Mouse (Mus musculus) brain, adult 2 months (tissue): ENCODE measurements around the gene Nkpd1.
"Not testable (repeated sequence)": the region's sequence is repeated elsewhere in the genome, so short reads cannot be mapped to it uniquely, and the experiment has no call there.

ENCODE experiments used
- DNase-seq: peaks from one replicate; pipeline ENCODE4 v3.0.0; 2011; ENCODE audit warnings: low read depth, low spot score

Gene Nkpd1

GRCm38 (mm10) chr7:19506326-19506725 lies 11.3 kb upstream of the Nkpd1 start:
- no peak for DNase-seq

GRCm38 (mm10) chr7:19506969-19507611 lies 10.5 kb upstream of the Nkpd1 start:
- DNase-seq = peak; percentile 50

GRCm38 (mm10) chr7:19507612-19507981 lies 10.0 kb upstream of the Nkpd1 start:
- no peak for DNase-seq

DNA sequence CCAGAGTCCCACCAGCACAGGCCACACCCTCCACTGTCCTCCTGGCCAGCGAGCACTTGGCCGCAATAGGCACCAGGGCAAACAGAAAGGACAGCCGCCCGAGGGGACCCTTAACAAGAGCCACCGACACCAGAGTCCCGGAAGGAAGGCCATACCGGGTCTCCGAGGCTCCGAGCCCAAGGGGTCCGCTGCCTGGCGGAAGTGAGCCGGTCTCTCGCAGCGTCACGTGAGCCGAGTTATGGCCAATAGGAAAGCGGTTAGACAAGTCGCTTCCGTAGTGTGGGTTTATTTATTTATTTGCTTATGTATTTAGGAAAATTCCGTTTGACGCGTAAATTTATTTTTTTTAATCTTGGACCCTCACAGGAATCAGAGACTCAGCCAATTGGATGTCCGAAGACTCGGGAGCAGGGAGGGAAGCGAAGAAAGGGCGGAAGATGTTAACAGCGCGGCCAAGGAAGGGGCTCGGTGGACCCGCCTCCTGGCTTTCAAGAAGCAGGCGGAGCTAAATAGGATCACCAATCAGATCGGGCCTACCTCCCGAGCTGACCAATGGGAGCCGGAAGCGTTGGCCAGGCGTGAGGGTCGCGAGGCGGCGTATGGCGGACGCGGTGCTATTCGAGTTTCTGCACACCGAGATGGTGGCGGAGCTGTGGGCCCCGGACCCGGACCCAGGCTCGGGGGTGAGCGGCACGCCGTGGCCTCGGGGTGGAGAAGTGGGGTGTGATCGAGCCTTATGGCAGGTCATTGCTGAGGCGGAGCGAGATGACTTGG lies 9.3 kb upstream of the Nkpd1 start, which contains the start of the genes Bloc1s3 and Trappc6a:
Gene Bloc1s3, minus strand, starts transcription at position 218 of the 774 bp plus-strand sequence.
Gene Trappc6a, plus strand, starts transcription at position 246 of the 774 bp plus-strand sequence.
- DNase-seq = peak; percentile 97

GRCm38 (mm10) chr7:19508924-19509568 lies 8.6 kb upstream of the Nkpd1 start:
- peak; percentile 22 for DNase-seq

DNA sequence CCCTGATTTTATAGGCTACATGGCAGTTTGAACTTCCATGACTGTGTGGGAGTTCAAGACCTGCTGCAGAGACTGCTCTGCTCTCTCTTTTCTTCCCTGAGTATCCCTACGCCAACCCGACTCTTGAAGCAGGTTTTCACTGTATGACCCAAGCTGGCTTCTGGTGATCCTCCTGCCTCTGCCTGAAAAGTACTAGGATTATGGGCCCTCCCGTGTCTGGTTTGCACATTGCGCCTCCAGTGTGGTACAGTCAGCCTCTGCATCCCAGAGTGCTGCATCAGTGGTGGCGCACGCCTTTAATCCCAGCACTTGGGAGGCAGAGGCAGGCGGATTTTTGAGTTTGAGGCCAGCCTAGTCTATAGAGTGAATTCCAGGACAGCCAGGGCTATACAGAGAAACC lies 7.9 kb upstream of the Nkpd1 start:
- no peak for DNase-seq

DNA sequence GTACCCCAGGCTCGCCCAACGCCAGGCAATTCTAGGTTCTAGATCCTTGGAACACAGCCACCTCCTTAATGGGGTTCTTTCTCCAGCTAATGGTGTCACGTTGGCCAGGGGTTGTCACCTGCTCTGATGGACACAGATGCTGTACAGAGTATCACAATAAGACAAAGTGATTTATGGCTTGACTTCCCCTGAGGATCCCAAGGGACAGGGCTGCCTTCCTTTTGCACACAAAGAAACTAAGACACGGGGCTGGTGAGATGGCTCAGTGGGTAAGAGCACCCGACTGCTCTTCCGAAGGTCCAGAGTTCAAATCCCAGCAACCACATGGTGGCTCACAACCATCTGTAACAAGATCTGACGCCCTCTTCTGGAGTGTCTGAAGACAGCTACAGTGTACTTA lies 5.7 kb upstream of the Nkpd1 start:
- not testable (repeated sequence) for DNase-seq

DNA sequence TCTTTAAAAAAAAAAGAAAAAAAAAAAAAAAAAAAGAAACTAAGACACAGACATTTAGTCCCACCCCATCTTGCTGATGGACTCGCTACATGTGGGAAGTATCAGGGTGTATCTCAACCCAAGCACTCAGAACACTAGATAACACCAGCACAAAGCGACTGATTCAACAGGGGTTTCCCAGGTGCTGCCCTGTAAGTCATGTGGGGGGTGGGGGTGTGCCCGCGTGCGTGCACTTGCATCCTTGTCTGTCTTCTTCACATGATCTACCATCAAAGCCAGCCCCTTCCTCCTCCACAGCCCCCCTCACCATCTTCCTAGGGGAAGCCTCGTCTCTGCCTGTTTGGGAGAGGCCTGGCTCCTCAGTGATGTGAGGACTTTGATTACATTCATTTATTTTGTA lies 5.3 kb upstream of the Nkpd1 start:
- no peak for DNase-seq

GRCm38 (mm10) chr7:19520032-19520431 lies 2.4 kb downstream of the Nkpd1 start:
- DNase-seq = no peak

DNA sequence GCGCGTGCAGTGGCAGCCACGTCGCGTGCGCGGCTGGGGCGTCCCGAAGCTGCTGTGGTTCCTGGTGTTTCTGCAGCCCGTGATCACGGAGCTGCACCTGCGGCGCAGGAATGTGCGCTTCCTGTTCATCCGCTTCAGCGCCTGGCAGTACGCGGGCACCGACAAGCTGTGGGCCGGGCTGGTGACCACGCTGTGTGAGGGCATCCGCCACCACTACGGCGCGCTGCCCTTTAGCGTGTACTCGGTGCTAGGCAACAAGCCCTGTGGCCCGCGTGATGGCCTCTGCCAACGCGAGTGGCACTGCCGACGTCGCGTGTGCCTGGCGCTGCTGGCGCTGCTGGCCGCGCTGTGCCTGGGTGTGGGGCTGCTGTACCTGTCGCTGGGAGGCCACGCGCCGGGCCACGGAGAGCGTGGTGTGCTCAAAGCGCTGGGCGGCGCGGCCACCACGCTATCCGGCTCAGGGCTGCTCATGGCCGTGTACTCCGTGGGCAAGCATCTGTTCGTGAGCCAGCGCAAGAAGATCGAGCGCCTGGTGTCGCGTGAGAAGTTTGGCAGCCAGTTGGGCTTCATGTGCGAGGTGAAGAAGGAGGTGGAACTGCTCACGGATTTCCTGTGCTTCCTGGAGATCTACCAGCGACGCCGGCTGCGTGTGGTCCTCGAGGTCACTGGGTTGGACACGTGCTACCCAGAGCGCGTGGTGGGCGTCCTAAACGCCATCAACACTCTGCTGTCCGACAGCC lies 5.5 kb downstream of the Nkpd1 start:
- peak; percentile 52 for DNase-seq

DNA sequence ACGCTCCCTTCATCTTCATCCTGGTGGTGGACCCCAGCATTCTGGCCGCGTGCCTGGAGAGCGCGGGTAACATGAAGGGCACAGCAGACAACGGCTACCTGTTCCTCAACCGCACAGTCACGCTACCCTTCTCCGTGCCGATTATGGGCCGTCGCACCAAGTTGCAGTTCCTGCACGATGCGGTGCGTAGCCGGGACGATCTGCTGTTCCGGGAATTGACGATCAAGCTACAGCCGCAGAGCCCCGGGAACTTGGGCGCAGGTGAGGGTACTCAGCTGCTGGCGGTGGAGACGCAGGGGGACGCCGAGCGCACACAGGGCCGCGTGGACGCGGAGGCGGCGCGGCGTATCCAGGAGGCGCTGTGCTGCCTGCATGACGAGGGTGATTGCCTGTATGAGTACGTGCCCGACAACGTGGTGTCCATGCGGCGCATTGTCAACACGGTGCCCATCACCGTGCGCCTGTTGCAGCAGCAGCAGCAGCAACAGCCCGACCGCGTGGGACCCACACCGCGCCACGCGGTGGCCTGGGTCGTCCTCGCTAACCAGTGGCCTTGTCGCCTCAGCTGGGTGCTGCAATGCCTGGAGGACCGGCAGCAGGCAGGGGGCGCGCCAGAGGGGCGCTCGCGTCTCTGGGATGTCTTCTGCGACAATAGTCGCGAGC lies 6.2 kb downstream of the Nkpd1 start:
- DNase-seq = peak; percentile 73

- DNase-seq = no peak
Measured at GRCm38 (mm10) chr7:19524420-19525104, 6.9 kb downstream of the Nkpd1 start.

DNA sequence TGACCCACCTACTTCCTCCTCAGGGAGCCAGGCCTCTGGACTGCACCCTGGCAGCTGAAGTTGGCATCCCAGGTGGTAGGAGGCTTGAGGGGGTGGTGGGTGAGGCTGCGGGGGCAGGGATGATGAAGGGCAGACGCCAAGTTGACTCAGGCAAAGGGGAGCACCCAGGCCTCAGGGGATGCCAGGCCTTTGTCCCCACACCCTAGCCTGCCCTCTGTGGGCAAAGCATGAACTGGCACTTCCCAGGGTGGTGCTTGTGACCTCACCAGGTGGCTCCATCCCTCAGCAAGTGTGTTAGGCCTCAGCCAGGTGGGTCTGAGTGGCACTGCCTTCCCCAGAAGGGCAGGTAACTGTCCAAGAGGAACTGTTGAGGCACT lies 7.5 kb downstream of the Nkpd1 start:
- DNase-seq = no peak

DNA sequence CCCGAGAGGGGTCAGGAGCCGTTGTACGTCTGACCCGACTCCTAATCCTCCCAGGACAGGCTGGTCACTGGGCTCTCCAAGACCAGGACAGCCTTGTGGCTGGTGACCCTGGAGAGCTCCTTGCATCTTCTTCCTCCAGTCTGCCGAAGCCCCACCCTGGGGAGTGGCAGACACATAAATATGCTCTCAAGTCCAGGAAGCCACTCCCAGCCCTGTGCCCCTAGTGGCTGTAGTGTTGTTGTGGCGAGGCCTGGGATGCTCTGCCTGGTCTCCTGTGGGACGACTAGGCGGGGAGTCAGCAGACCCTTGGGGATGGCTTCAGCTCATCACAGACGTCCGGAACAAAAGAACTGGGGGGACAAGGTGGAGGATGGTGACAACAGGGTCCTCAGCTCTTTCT lies 13.4 kb downstream of the Nkpd1 start:
- DNase-seq = no peak

GRCm38 (mm10) chr7:19532240-19532639 lies 14.6 kb downstream of the Nkpd1 start:
- DNase-seq = no peak

- no peak for DNase-seq
Measured at GRCm38 (mm10) chr7:19534676-19535075, 17.0 kb downstream of the Nkpd1 start.

- peak; percentile 52 for DNase-seq
Measured at GRCm38 (mm10) chr7:19540771-19541566, 23.3 kb downstream of the Nkpd1 start.

DNA sequence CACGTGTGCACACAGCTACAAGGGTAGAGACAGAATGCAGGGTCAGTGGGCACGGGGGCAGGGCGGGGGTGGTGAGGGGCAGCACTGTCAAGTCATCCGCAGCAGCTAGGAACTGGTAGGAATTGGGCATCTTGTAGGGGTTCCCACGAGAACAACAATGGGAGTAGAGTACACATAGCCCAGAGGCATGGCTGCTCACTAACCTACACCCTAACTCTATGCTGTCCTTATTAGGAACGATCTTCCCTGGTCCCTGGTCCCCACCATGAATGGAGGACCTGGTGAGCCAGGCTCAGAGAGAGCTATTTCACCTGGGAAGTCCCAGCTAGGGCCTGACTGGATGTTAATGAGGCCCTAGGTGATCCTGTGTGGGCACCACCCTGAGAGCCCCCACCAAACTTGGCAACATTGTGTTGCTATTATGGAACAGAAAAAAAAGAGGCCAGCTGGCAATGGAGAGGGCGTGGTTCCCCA lies 24.1 kb downstream of the Nkpd1 start:
- no peak for DNase-seq

DNA sequence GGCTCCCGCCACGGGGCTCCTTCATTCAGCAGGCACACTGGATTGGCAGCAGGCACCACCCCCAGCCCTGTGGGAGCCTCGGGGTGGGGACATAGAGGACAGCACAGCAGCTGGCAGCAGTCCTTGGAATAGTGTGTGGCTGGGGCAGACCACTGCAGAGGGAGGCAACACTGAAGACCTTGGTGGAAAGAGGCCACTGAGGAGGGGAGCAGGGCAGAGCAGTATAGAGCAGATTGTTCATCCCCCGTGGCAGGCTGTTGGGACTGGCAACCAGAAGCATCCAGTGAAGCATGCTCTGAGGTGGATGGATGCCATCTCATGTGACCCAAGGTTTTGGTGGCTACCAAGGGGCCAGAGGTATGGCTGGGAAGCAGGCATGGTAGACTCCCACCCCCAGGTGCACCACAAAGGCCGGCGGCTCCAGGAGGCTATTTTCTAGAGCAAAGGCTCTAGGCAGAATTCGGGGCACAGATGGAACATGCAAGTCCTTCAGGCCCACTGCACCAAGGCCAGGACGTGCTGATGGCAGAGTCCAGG lies 24.6 kb downstream of the Nkpd1 start:
- peak; percentile 78 for DNase-seq

DNA sequence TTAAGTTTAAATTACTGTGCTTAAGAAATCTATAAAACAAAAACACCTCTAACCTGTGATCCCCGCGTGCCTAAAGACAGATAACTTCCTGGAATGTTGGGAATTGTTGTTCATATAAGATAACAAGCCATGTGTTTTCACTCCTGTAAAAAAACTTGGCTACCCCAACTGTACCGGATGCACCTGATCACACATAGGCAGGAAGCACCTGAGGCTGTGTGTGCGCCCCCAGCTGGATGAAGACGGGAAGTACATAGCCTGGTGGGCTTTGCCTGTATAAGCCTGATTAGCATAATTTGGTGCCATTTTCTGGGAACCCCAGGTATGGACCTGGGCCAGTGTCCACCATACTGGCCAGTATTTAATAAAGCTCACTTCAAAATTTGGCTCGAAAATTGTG lies 25.9 kb downstream of the Nkpd1 start:
- no peak for DNase-seq
